Mouse (Mus musculus): Measurements from ENCODE around the gene Dennd2d. TPM values are rescaled to one million over a fixed set of nuclear protein-coding genes. Genes with fewer than 3 reads are reported as not detected.

Gene Dennd2d
- total RNA-seq, 1 experiment, result 0.67 TPM

- in situ Hi-C loops (cut with MboI; ENCODE audit: low sequenced_read_pairs in 2 of 2, unreplicated experiment in 2 of 2), result no loop called here
- Histone ChIP-seq H3K27ac (ENCODE audit: insufficient read depth, low read depth, low read length, poor library complexity, severe bottlenecking) (no peak overlapping the region), H3K9ac (ENCODE audit: insufficient read depth, low read depth, low read length, poor library complexity, severe bottlenecking) (no peak overlapping the region), H3K36me3 (ENCODE audit: control insufficient read depth, insufficient read depth, low read length, poor library complexity, severe bottlenecking) (no peaks in the 10 kb centered on the region), H3K4me3 (ENCODE audit: insufficient read depth in 1 of 2, low read depth in 1 of 2, low read length in 2 of 2, poor library complexity in 1 of 2, severe bottlenecking in 1 of 2) (no peak overlapping the region), H3K4me1 (ENCODE audit: control insufficient read depth in 2 of 2, insufficient read depth in 2 of 2, low read length in 2 of 2, poor library complexity in 1 of 2) (peaks cover 0 to 2% of the 10 kb centered on the region in 2 experiments; a peak in 1 of 4 replicates), H3K9me3 (ENCODE audit: control insufficient read depth, insufficient read depth, low read depth, low read length) (no peaks in the 10 kb centered on the region)
- no peak for TF ChIP-seq MAFK (IDR thresholded peaks at IDR 0.05; ENCODE audit: insufficient read depth, low read depth, low read length)
- no peak for TF ChIP-seq CHD2 (IDR thresholded peaks at IDR 0.05; ENCODE audit: low read depth, low read length)
- TF ChIP-seq HCFC1 (IDR thresholded peaks at IDR 0.05; ENCODE audit: borderline replicate concordance, insufficient read depth, low read length), result no peak
- TF ChIP-seq ZC3H11A (IDR thresholded peaks at IDR 0.05; ENCODE audit: borderline replicate concordance, low read depth, low read length), result no peak
- TF ChIP-seq ZNF384 (IDR thresholded peaks at IDR 0.05; ENCODE audit: low read depth, low read length), result no peak
- no peak for DNase-seq (ENCODE audit: low read depth, low spot score)
These were observed 62.6 kb downstream of the Dennd2d start for GRCm38 (mm10) chr3:106544721-106545316.

GRCm38 (mm10) chr3:106547171-106547923, 65.1 kb downstream of the Dennd2d start, which contains the start of the genes Dram2 and Cept1:
Gene Dram2 (plus strand): TSS chr3:106547798.
Gene Cept1 (minus strand): TSS chr3:106547802.
- H3K27ac ChIP-seq (ENCODE audit: insufficient read depth, low read depth, low read length, poor library complexity, severe bottlenecking), result peak within 1 kb of the TSS; percentile 83
- in situ Hi-C loops (cut with MboI; ENCODE audit: low sequenced_read_pairs in 2 of 2, unreplicated experiment in 2 of 2), result no loop called here
- peaks cover 0 to 2% of the 10 kb centered on the region in 2 experiments; a peak in 1 of 4 replicates for H3K4me1 ChIP-seq (ENCODE audit: control insufficient read depth in 2 of 2, insufficient read depth in 2 of 2, low read length in 2 of 2, poor library complexity in 1 of 2)
- no peak for TF ChIP-seq ZC3H11A (IDR thresholded peaks at IDR 0.05; ENCODE audit: borderline replicate concordance, low read depth, low read length)
- peak; percentile 16; the same call in 1 of the 2 replicates for TF ChIP-seq HCFC1 (IDR thresholded peaks at IDR 0.05; ENCODE audit: borderline replicate concordance, insufficient read depth, low read length)
- no peaks in the 10 kb centered on the region for H3K9me3 ChIP-seq (ENCODE audit: control insufficient read depth, insufficient read depth, low read depth, low read length)
- peak; percentile 91 for DNase-seq (ENCODE audit: low read depth, low spot score)
- peak within 1 kb of the TSS; percentile 90 for H3K9ac ChIP-seq (ENCODE audit: insufficient read depth, low read depth, low read length, poor library complexity, severe bottlenecking)
- H3K4me3 ChIP-seq (ENCODE audit: insufficient read depth in 1 of 2, low read depth in 1 of 2, low read length in 2 of 2, poor library complexity in 1 of 2, severe bottlenecking in 1 of 2), result peak within 1 kb of the TSS; percentile 87 to 90
- no peaks in the 10 kb centered on the region for H3K36me3 ChIP-seq (ENCODE audit: control insufficient read depth, insufficient read depth, low read length, poor library complexity, severe bottlenecking)

- Histone ChIP-seq H3K4me3 (ENCODE audit: insufficient read depth in 1 of 2, low read depth in 1 of 2, low read length in 2 of 2, poor library complexity in 1 of 2, severe bottlenecking in 1 of 2) (peak overlapping the region; percentile 87 to 90), H3K4me1 (ENCODE audit: control insufficient read depth in 2 of 2, insufficient read depth in 2 of 2, low read length in 2 of 2, poor library complexity in 1 of 2) (peaks cover 0 to 2% of the 10 kb centered on the region in 2 experiments; a peak in 1 of 4 replicates), H3K9ac (ENCODE audit: insufficient read depth, low read depth, low read length, poor library complexity, severe bottlenecking) (peak overlapping the region; percentile 80), H3K9me3 (ENCODE audit: control insufficient read depth, insufficient read depth, low read depth, low read length) (no peaks in the 10 kb centered on the region), H3K36me3 (ENCODE audit: control insufficient read depth, insufficient read depth, low read length, poor library complexity, severe bottlenecking) (no peaks in the 10 kb centered on the region), H3K27ac (ENCODE audit: insufficient read depth, low read depth, low read length, poor library complexity, severe bottlenecking) (peak overlapping the region; percentile 52)
- in situ Hi-C loops (cut with MboI; ENCODE audit: low sequenced_read_pairs in 2 of 2, unreplicated experiment in 2 of 2), result no loop called here
- no peak for TF ChIP-seq MAFK (IDR thresholded peaks at IDR 0.05; ENCODE audit: insufficient read depth, low read depth, low read length)
- no peak for TF ChIP-seq ZC3H11A (IDR thresholded peaks at IDR 0.05; ENCODE audit: borderline replicate concordance, low read depth, low read length)
- peak; percentile 50 for DNase-seq (ENCODE audit: low read depth, low spot score)
These were observed 65.8 kb downstream of the Dennd2d start for GRCm38 (mm10) chr3:106547924-106548539.

- Histone ChIP-seq H3K4me1 (ENCODE audit: control insufficient read depth in 2 of 2, insufficient read depth in 2 of 2, low read length in 2 of 2, poor library complexity in 1 of 2) (peaks cover 0 to 2% of the 10 kb centered on the region in 2 experiments; a peak in 1 of 4 replicates), H3K9me3 (ENCODE audit: control insufficient read depth, insufficient read depth, low read depth, low read length) (no peaks in the 10 kb centered on the region), H3K27ac (ENCODE audit: insufficient read depth, low read depth, low read length, poor library complexity, severe bottlenecking) (no peak overlapping the region), H3K4me3 (ENCODE audit: insufficient read depth in 1 of 2, low read depth in 1 of 2, low read length in 2 of 2, poor library complexity in 1 of 2, severe bottlenecking in 1 of 2) (peak overlapping the region in 1 of 2 experiments; percentile 90; a peak in 2 of 4 replicates), H3K9ac (ENCODE audit: insufficient read depth, low read depth, low read length, poor library complexity, severe bottlenecking) (no peak overlapping the region), H3K36me3 (ENCODE audit: control insufficient read depth, insufficient read depth, low read length, poor library complexity, severe bottlenecking) (no peaks in the 10 kb centered on the region)
- TF ChIP-seq MAFK (IDR thresholded peaks at IDR 0.05; ENCODE audit: insufficient read depth, low read depth, low read length), result no peak
- no peak for TF ChIP-seq ZNF384 (IDR thresholded peaks at IDR 0.05; ENCODE audit: low read depth, low read length)
- TF ChIP-seq HCFC1 (IDR thresholded peaks at IDR 0.05; ENCODE audit: borderline replicate concordance, insufficient read depth, low read length), result no peak
- TF ChIP-seq CHD2 (IDR thresholded peaks at IDR 0.05; ENCODE audit: low read depth, low read length), result no peak
- no peak for TF ChIP-seq ZC3H11A (IDR thresholded peaks at IDR 0.05; ENCODE audit: borderline replicate concordance, low read depth, low read length)
- no peak for DNase-seq (ENCODE audit: low read depth, low spot score)
- in situ Hi-C loops (cut with MboI; ENCODE audit: low sequenced_read_pairs in 2 of 2, unreplicated experiment in 2 of 2), result no loop called here
These were observed 66.8 kb downstream of the Dennd2d start for GRCm38 (mm10) chr3:106548971-106549370.

Other genes starting within 250 kb of the Dennd2d start
- gene Chil6, start 76.2 kb upstream of the Dennd2d start, total RNA-seq (2012; rRNA removed), result not detected in 2 replicates
- gene Dram2, start 65.4 kb downstream of the Dennd2d start, total RNA-seq (2012; rRNA removed), result 14.9 and 15.1 TPM in 2 replicates
- 46.2 and 55.3 TPM in 2 replicates for gene Cept1, start 65.4 kb downstream of the Dennd2d start, total RNA-seq (2012; rRNA removed)
- 12.0 and 14.9 TPM in 2 replicates for gene Lrif1, start 202.6 kb downstream of the Dennd2d start, total RNA-seq (2012; rRNA removed)

Data from ES-E14 (cell line).